Mouse (Mus musculus): ENCODE results near the gene Tbc1d8. TPM values are rescaled to one million over a fixed set of nuclear protein-coding genes. Genes with fewer than 3 reads are reported as not detected.

Gene Tbc1d8
- polyA plus RNA-seq, 1 experiment from 2014 or later: 9.1 TPM

GRCm38 (mm10) chr1:39330857-39331594 lies 147.5 kb downstream of the Tbc1d8 start:
- Histone ChIP-seq H3K27me3 (replicated peaks; ENCODE audit: control insufficient read depth, insufficient read depth, low read length) (no peaks in the 10 kb centered on the region), H3K36me3 (ENCODE audit: control insufficient read depth, insufficient read depth, low read length) (no peaks in the 10 kb centered on the region), H3K9me3 (ENCODE audit: control insufficient read depth, low read length) (no peaks in the 10 kb centered on the region), H3K4me1 (replicated peaks; ENCODE audit: control insufficient read depth, insufficient read depth, low read length) (no peaks in the 10 kb centered on the region), H3K9ac (ENCODE audit: low read length) (no peak overlapping the region), H3K4me2 (ENCODE audit: low read length) (no peak overlapping the region), H3K27ac (ENCODE audit: low read depth) (no peak overlapping the region), H3K4me3 (ENCODE audit: low read depth, low read length) (no peak overlapping the region)
- DNase-seq (ENCODE audit: low spot score) (no peak), ATAC-seq (replicated peaks; ENCODE audit: low FRiP score, low TSS enrichment, low read depth) (no peak)
- 78% methylated on average over 7 of the region's 7 CpGs for WGBS

GRCm38 (mm10) chr1:39327546-39327945 lies 151.0 kb downstream of the Tbc1d8 start:
- Histone ChIP-seq H3K36me3 (ENCODE audit: control insufficient read depth, insufficient read depth, low read length) (no peaks in the 10 kb centered on the region), H3K27me3 (replicated peaks; ENCODE audit: control insufficient read depth, insufficient read depth, low read length) (no peaks in the 10 kb centered on the region), H3K27ac (ENCODE audit: low read depth) (no peak overlapping the region), H3K4me3 (ENCODE audit: low read depth, low read length) (no peak overlapping the region), H3K9me3 (ENCODE audit: control insufficient read depth, low read length) (no peaks in the 10 kb centered on the region), H3K9ac (ENCODE audit: low read length) (no peak overlapping the region), H3K4me2 (ENCODE audit: low read length) (no peak overlapping the region), H3K4me1 (replicated peaks; ENCODE audit: control insufficient read depth, insufficient read depth, low read length) (no peaks in the 10 kb centered on the region)
- DNase-seq (ENCODE audit: low spot score) (no peak), ATAC-seq (replicated peaks; ENCODE audit: low FRiP score, low TSS enrichment, low read depth) (no peak)
- 76% methylated on average over 7 of the region's 7 CpGs for WGBS

- Histone ChIP-seq H3K36me3 (ENCODE audit: control insufficient read depth, insufficient read depth, low read length) (no peaks in the 10 kb centered on the region), H3K4me2 (ENCODE audit: low read length) (no peak overlapping the region), H3K27ac (ENCODE audit: low read depth) (no peak overlapping the region), H3K4me1 (replicated peaks; ENCODE audit: control insufficient read depth, insufficient read depth, low read length) (0 out of 2 replicates have a peak, but pooled peaks cover 3% of the 10 kb centered on the region), H3K9me3 (ENCODE audit: control insufficient read depth, low read length) (no peaks in the 10 kb centered on the region), H3K27me3 (replicated peaks; ENCODE audit: control insufficient read depth, insufficient read depth, low read length) (no peaks in the 10 kb centered on the region), H3K9ac (ENCODE audit: low read length) (no peak overlapping the region), H3K4me3 (ENCODE audit: low read depth, low read length) (no peak overlapping the region)
- no peak for DNase-seq (ENCODE audit: low spot score)
- no peak for ATAC-seq (replicated peaks; ENCODE audit: low FRiP score, low TSS enrichment, low read depth)
- 89% methylated on average over 6 of the region's 6 CpGs for WGBS
Measured at GRCm38 (mm10) chr1:39325228-39325627, 153.3 kb downstream of the Tbc1d8 start.

- Histone ChIP-seq H3K4me3 (ENCODE audit: low read depth, low read length) (no peak overlapping the region), H3K4me2 (ENCODE audit: low read length) (no peak overlapping the region), H3K36me3 (ENCODE audit: control insufficient read depth, insufficient read depth, low read length) (no peaks in the 10 kb centered on the region), H3K27me3 (replicated peaks; ENCODE audit: control insufficient read depth, insufficient read depth, low read length) (no peaks in the 10 kb centered on the region), H3K4me1 (replicated peaks; ENCODE audit: control insufficient read depth, insufficient read depth, low read length) (0 out of 2 replicates have a peak, but pooled peaks cover 3% of the 10 kb centered on the region), H3K9ac (ENCODE audit: low read length) (no peak overlapping the region), H3K9me3 (ENCODE audit: control insufficient read depth, low read length) (no peaks in the 10 kb centered on the region), H3K27ac (ENCODE audit: low read depth) (no peak overlapping the region)
- WGBS: 55% methylated on average over 6 of the region's 6 CpGs
- ATAC-seq (replicated peaks; ENCODE audit: low FRiP score, low TSS enrichment, low read depth): no peak
- DNase-seq (ENCODE audit: low spot score): no peak
Measured at GRCm38 (mm10) chr1:39321954-39322353, 156.6 kb downstream of the Tbc1d8 start.

Other genes with a start within 250 kb of the Tbc1d8 start
- gene Rpl31, start 110.9 kb downstream of the Tbc1d8 start, polyA plus RNA-seq (2014; fragmentation: Nextera tagmentation; extraction: Ambion mirVana): 795 and 877 TPM in 2 replicates
- 21.7 and 23.4 TPM in 2 replicates for gene Cnot11, start 56.2 kb upstream of the Tbc1d8 start, polyA plus RNA-seq (2014; fragmentation: Nextera tagmentation; extraction: Ambion mirVana)
- gene Rnf149, start 98.7 kb upstream of the Tbc1d8 start, polyA plus RNA-seq (2014; fragmentation: Nextera tagmentation; extraction: Ambion mirVana): 39.8 and 44.7 TPM in 2 replicates
- 0.28 and 0.34 TPM in 2 replicates for gene Creg2, start 172.7 kb upstream of the Tbc1d8 start, polyA plus RNA-seq (2014; fragmentation: Nextera tagmentation; extraction: Ambion mirVana)
- gene Rfx8, start 242.2 kb upstream of the Tbc1d8 start, polyA plus RNA-seq (2014; fragmentation: Nextera tagmentation; extraction: Ambion mirVana): 0.26 TPM in 1 of 2 replicates, not detected in the other